Mouse (Mus musculus): ENCODE data around the gene Zfyve26.

GRCm38 (mm10) chr12:79320895-79321294 lies 24.8 kb upstream of the Zfyve26 start:
- TF ChIP-seq ZNF384 (IDR thresholded peaks at IDR 0.05; ENCODE audit: low read depth, low read length), result no peak
- TF ChIP-seq HCFC1 (IDR thresholded peaks at IDR 0.05; ENCODE audit: borderline replicate concordance, insufficient read depth, low read length), result no peak
- TF ChIP-seq ZC3H11A (IDR thresholded peaks at IDR 0.05; ENCODE audit: borderline replicate concordance, low read depth, low read length), result no peak
- no peak for TF ChIP-seq CHD2 (IDR thresholded peaks at IDR 0.05; ENCODE audit: low read depth, low read length)
- no peak for TF ChIP-seq MAFK (IDR thresholded peaks at IDR 0.05; ENCODE audit: insufficient read depth, low read depth, low read length)
